22 mouse cellular contexts compared by ENCODE assay signal in the genomic region with DNA sequence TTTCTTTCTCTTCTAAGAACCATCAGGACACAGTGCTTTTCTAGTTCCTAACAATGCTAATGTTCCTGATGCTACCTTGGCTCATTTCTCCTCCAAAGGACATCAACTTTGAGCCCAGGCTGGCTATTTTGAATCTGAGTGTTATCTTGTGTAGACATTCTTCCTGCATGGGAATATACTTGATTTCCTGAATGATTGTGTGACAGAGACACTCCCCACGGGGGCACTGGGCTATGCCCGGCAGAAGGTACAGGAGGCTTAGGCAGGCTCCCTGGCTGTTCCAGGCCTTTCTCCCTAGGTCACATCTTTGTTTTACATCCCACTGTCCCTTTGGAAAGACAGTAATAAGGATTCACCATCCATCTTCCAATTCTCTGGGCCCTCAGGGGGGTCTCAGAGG. TPM values are rescaled to one million over a fixed set of nuclear protein-coding genes. Genes with fewer than 3 reads are reported as not detected.
"Had no signal": no experiment of that assay in that cellular context is flagged by ENCODE, and none has a peak within 500 bp of the region (broad histone marks: within the 10 kb centered on the region; RNA-seq: fewer than 3 reads in every experiment).

No protein-coding gene starts in this region.

- ATAC-seq: liver, embryonic 12.5 days; midbrain, embryonic 16.5 days had no signal

- H3K9ac ChIP-seq: liver, embryonic 12.5 days; liver, embryonic 14.5 days; lung, embryonic 14.5 days; midbrain, embryonic 12.5 days; neural tube, embryonic 13.5 days; neural tube, embryonic 15.5 days; stomach, embryonic 15.5 days had no signal

- DNase-seq: lung, embryonic 14.5 days; midbrain, embryonic 14.5 days; retina, postnatal 1 day; right cerebral cortex, adult 18-20 months; right cerebral cortex, postnatal 25 days; right cerebral cortex, postnatal 4 days; spleen, adult 18-20 months; thymus, adult 2 months; thymus, postnatal 25 days; thymus, postnatal 4 days had no signal

- H3K9me3 ChIP-seq: liver, embryonic 12.5 days; midbrain, embryonic 10.5 days; neural tube, embryonic 13.5 days; neural tube, embryonic 15.5 days; stomach, embryonic 15.5 days had no signal

- H3K27ac ChIP-seq: liver, embryonic 12.5 days; liver, embryonic 14.5 days; midbrain, embryonic 10.5 days; midbrain, embryonic 12.5 days; neural tube, embryonic 13.5 days; neural tube, embryonic 15.5 days; stomach, embryonic 15.5 days; stomach, postnatal 0 days had no signal

- H3K27me3 ChIP-seq: midbrain, embryonic 12.5 days; neural tube, embryonic 13.5 days; neural tube, embryonic 15.5 days; stomach, embryonic 15.5 days had no signal

- H3K4me3 ChIP-seq: liver, embryonic 12.5 days; midbrain, embryonic 10.5 days; midbrain, embryonic 12.5 days; myocyte; neural tube, embryonic 13.5 days; neural tube, embryonic 15.5 days; stomach, embryonic 15.5 days had no signal

- H3K36me3 ChIP-seq: liver, embryonic 12.5 days; midbrain, embryonic 10.5 days; midbrain, embryonic 12.5 days; neural tube, embryonic 13.5 days; neural tube, embryonic 15.5 days; stomach, embryonic 15.5 days had no signal

- H3K4me1 ChIP-seq: liver, embryonic 12.5 days; midbrain, embryonic 10.5 days; midbrain, embryonic 12.5 days; neural tube, embryonic 13.5 days; neural tube, embryonic 15.5 days; stomach, embryonic 15.5 days had no signal

- H3K4me2 ChIP-seq: liver, embryonic 12.5 days; lung, embryonic 14.5 days; midbrain, embryonic 12.5 days; neural tube, embryonic 13.5 days; neural tube, embryonic 15.5 days; stomach, embryonic 15.5 days had no signal

RNA-seq across cellular contexts. Expression of a gene that starts 49.8 kb away (rescaled TPM):
- total RNA-seq: megakaryocyte, adult 5-6 weeks; megakaryocyte-erythroid progenitor cell, adult 5-6 weeks had no signal
